Mouse (Mus musculus): ENCODE data around the gene Pramef20.
"Not testable (repeated sequence)": the region's sequence is repeated elsewhere in the genome, so short reads cannot be mapped to it uniquely, and the experiment has no call there.

Pramef20 gene
- long read RNA-seq, experiment 1 = 0 reads
- long read RNA-seq, experiment 2 = 0 reads

GRCm38 (mm10) chr4:144377911-144378310 is at the start of gene Pramef20:
Gene Pramef20 (minus strand): TSS chr4:144377933.
- intact Hi-C loops (cut with DNase I) = no loop called here

GRCm38 (mm10) chr4:144424590-144424989 is 46.9 kb upstream of the Pramef20 start:
- intact Hi-C loops (cut with DNase I) = no loop called here

GRCm38 (mm10) chr4:144420644-144421043 is 42.9 kb upstream of the Pramef20 start:
- intact Hi-C loops (cut with DNase I) = no loop called here

GRCm38 (mm10) chr4:144408290-144408689 is 30.6 kb upstream of the Pramef20 start, which contains the start of gene Pramef12:
Gene Pramef12 (minus strand): TSS chr4:144408464.
- intact Hi-C loops (cut with DNase I) = no loop called here

GRCm38 (mm10) chr4:144406261-144406660 is 28.5 kb upstream of the Pramef20 start:
- intact Hi-C loops (cut with DNase I) = no loop called here

- intact Hi-C loops (cut with DNase I) = no loop called here
These were observed 26.8 kb upstream of the Pramef20 start for GRCm38 (mm10) chr4:144404456-144405086.

GRCm38 (mm10) chr4:144402712-144403111 is 25.0 kb upstream of the Pramef20 start:
- intact Hi-C loops (cut with DNase I) = no loop called here

GRCm38 (mm10) chr4:144396316-144396715 is 18.6 kb upstream of the Pramef20 start:
- intact Hi-C loops (cut with DNase I) = no loop called here

- intact Hi-C loops (cut with DNase I) = not testable (repeated sequence)
These were observed 20.1 kb downstream of the Pramef20 start, which contains the start of gene Gm13119 for GRCm38 (mm10) chr4:144357642-144358041. Gene Gm13119 (plus strand): TSS chr4:144357942.

GRCm38 (mm10) chr4:144335856-144336255 is 41.9 kb downstream of the Pramef20 start:
- intact Hi-C loops (cut with DNase I) = not testable (repeated sequence)

GRCm38 (mm10) chr4:144329949-144330348 is 47.8 kb downstream of the Pramef20 start, which contains the start of gene Gm13128:
Gene Gm13128 (plus strand): TSS chr4:144330249.
- intact Hi-C loops (cut with DNase I) = not testable (repeated sequence)
